Mouse (Mus musculus): ENCODE results near the gene Naip1. TPM values are rescaled to one million over a fixed set of nuclear protein-coding genes. Genes with fewer than 3 reads are reported as not detected.
"Not testable (repeated sequence)": the region's sequence is repeated elsewhere in the genome, so short reads cannot be mapped to it uniquely, and the experiment has no call there.

Gene Naip1
- total RNA-seq, 1 experiment, result 0.04 TPM

GRCm38 (mm10) chr13:100438701-100439100, 14.0 kb downstream of the Naip1 start:
- Histone ChIP-seq H3K27ac (ENCODE audit: insufficient read depth, low read depth, low read length, poor library complexity, severe bottlenecking) (no peak overlapping the region), H3K36me3 (ENCODE audit: control insufficient read depth, insufficient read depth, low read length, poor library complexity, severe bottlenecking) (no peaks in the 10 kb centered on the region), H3K4me3 (ENCODE audit: insufficient read depth in 1 of 2, low read depth in 1 of 2, low read length in 2 of 2, poor library complexity in 1 of 2, severe bottlenecking in 1 of 2) (no peak overlapping the region), H3K4me1 (ENCODE audit: control insufficient read depth in 2 of 2, insufficient read depth in 2 of 2, low read length in 2 of 2, poor library complexity in 1 of 2) (no peaks in the 10 kb centered on the region), H3K9ac (ENCODE audit: insufficient read depth, low read depth, low read length, poor library complexity, severe bottlenecking) (no peak overlapping the region), H3K9me3 (ENCODE audit: control insufficient read depth, insufficient read depth, low read depth, low read length) (no peaks in the 10 kb centered on the region)
- TF ChIP-seq ZC3H11A (IDR thresholded peaks at IDR 0.05; ENCODE audit: borderline replicate concordance, low read depth, low read length) (no peak), ZNF384 (IDR thresholded peaks at IDR 0.05; ENCODE audit: low read depth, low read length) (no peak)
- in situ Hi-C loops (cut with MboI; ENCODE audit: low sequenced_read_pairs in 2 of 2, unreplicated experiment in 2 of 2), result no loop called here
- no peak for DNase-seq (ENCODE audit: low read depth, low spot score)

- DNase-seq (ENCODE audit: low read depth, low spot score), result no peak
- Histone ChIP-seq H3K36me3 (ENCODE audit: control insufficient read depth, insufficient read depth, low read length, poor library complexity, severe bottlenecking) (no peaks in the 10 kb centered on the region), H3K9ac (ENCODE audit: insufficient read depth, low read depth, low read length, poor library complexity, severe bottlenecking) (no peak overlapping the region), H3K4me3 (ENCODE audit: insufficient read depth in 1 of 2, low read depth in 1 of 2, low read length in 2 of 2, poor library complexity in 1 of 2, severe bottlenecking in 1 of 2) (no peak overlapping the region), H3K4me1 (ENCODE audit: control insufficient read depth in 2 of 2, insufficient read depth in 2 of 2, low read length in 2 of 2, poor library complexity in 1 of 2) (no peaks in the 10 kb centered on the region), H3K27ac (ENCODE audit: insufficient read depth, low read depth, low read length, poor library complexity, severe bottlenecking) (no peak overlapping the region), H3K9me3 (ENCODE audit: control insufficient read depth, insufficient read depth, low read depth, low read length) (no peaks in the 10 kb centered on the region)
- in situ Hi-C loops (cut with MboI; ENCODE audit: low sequenced_read_pairs in 2 of 2, unreplicated experiment in 2 of 2), result no loop called here
- TF ChIP-seq HCFC1 (IDR thresholded peaks at IDR 0.05; ENCODE audit: borderline replicate concordance, insufficient read depth, low read length), result no peak
- TF ChIP-seq ZC3H11A (IDR thresholded peaks at IDR 0.05; ENCODE audit: borderline replicate concordance, low read depth, low read length), result no peak
- TF ChIP-seq ZNF384 (IDR thresholded peaks at IDR 0.05; ENCODE audit: low read depth, low read length), result no peak
- TF ChIP-seq MAFK (IDR thresholded peaks at IDR 0.05; ENCODE audit: insufficient read depth, low read depth, low read length), result no peak
- TF ChIP-seq CHD2 (IDR thresholded peaks at IDR 0.05; ENCODE audit: low read depth, low read length), result no peak
These were observed 15.3 kb downstream of the Naip1 start for GRCm38 (mm10) chr13:100437322-100437825.

GRCm38 (mm10) chr13:100436556-100437163, 16.0 kb downstream of the Naip1 start:
- H3K4me3 ChIP-seq (ENCODE audit: insufficient read depth in 1 of 2, low read depth in 1 of 2, low read length in 2 of 2, poor library complexity in 1 of 2, severe bottlenecking in 1 of 2); H3K9me3 ChIP-seq (ENCODE audit: control insufficient read depth, insufficient read depth, low read depth, low read length); H3K27ac ChIP-seq (ENCODE audit: insufficient read depth, low read depth, low read length, poor library complexity, severe bottlenecking); H3K4me1 ChIP-seq (ENCODE audit: control insufficient read depth in 2 of 2, insufficient read depth in 2 of 2, low read length in 2 of 2, poor library complexity in 1 of 2); in situ Hi-C loops (cut with MboI; ENCODE audit: low sequenced_read_pairs in 2 of 2, unreplicated experiment in 2 of 2); H3K9ac ChIP-seq (ENCODE audit: insufficient read depth, low read depth, low read length, poor library complexity, severe bottlenecking); H3K36me3 ChIP-seq (ENCODE audit: control insufficient read depth, insufficient read depth, low read length, poor library complexity, severe bottlenecking); DNase-seq (ENCODE audit: low read depth, low spot score): not testable (repeated sequence)

GRCm38 (mm10) chr13:100419958-100420357, 32.7 kb downstream of the Naip1 start:
- DNase-seq (ENCODE audit: low read depth, low spot score); H3K36me3 ChIP-seq (ENCODE audit: control insufficient read depth, insufficient read depth, low read length, poor library complexity, severe bottlenecking); H3K9me3 ChIP-seq (ENCODE audit: control insufficient read depth, insufficient read depth, low read depth, low read length); H3K9ac ChIP-seq (ENCODE audit: insufficient read depth, low read depth, low read length, poor library complexity, severe bottlenecking); H3K4me1 ChIP-seq (ENCODE audit: control insufficient read depth in 2 of 2, insufficient read depth in 2 of 2, low read length in 2 of 2, poor library complexity in 1 of 2); H3K27ac ChIP-seq (ENCODE audit: insufficient read depth, low read depth, low read length, poor library complexity, severe bottlenecking); H3K4me3 ChIP-seq (ENCODE audit: insufficient read depth in 1 of 2, low read depth in 1 of 2, low read length in 2 of 2, poor library complexity in 1 of 2, severe bottlenecking in 1 of 2); in situ Hi-C loops (cut with MboI; ENCODE audit: low sequenced_read_pairs in 2 of 2, unreplicated experiment in 2 of 2): not testable (repeated sequence)

GRCm38 (mm10) chr13:100414428-100414827, 38.2 kb downstream of the Naip1 start:
- DNase-seq (ENCODE audit: low read depth, low spot score), result no peak
- H3K4me3 ChIP-seq (ENCODE audit: insufficient read depth in 1 of 2, low read depth in 1 of 2, low read length in 2 of 2, poor library complexity in 1 of 2, severe bottlenecking in 1 of 2), result no peak overlapping the region
- in situ Hi-C loops (cut with MboI; ENCODE audit: low sequenced_read_pairs in 2 of 2, unreplicated experiment in 2 of 2), result no loop called here

More at GRCm38 (mm10) chr13:100414428-100414827, 38.2 kb downstream of the Naip1 start:
- Histone ChIP-seq H3K27ac (ENCODE audit: insufficient read depth, low read depth, low read length, poor library complexity, severe bottlenecking) (no peak overlapping the region), H3K9ac (ENCODE audit: insufficient read depth, low read depth, low read length, poor library complexity, severe bottlenecking) (no peak overlapping the region), H3K4me1 (ENCODE audit: control insufficient read depth in 2 of 2, insufficient read depth in 2 of 2, low read length in 2 of 2, poor library complexity in 1 of 2) (no peaks in the 10 kb centered on the region), H3K36me3 (ENCODE audit: control insufficient read depth, insufficient read depth, low read length, poor library complexity, severe bottlenecking) (no peaks in the 10 kb centered on the region), H3K9me3 (ENCODE audit: control insufficient read depth, insufficient read depth, low read depth, low read length) (no peaks in the 10 kb centered on the region)
- no peak for TF ChIP-seq CHD2 (IDR thresholded peaks at IDR 0.05; ENCODE audit: low read depth, low read length)

Data from ES-E14 (cell line).